Mouse (Mus musculus) olfactory bulb, adult 2 months (tissue): ENCODE results near the gene Fam78b. TPM values are rescaled to one million over a fixed set of nuclear protein-coding genes. Genes with fewer than 3 reads are reported as not detected.

Experiments
- H3K27ac ChIP-seq: fragments of 200-500 bp; 2 replicates; pipeline ENCODE4 v1.5.1; 2012; ENCODE audit warnings: low read depth, low read length; ENCODE audit not compliant: insufficient read depth
- H3K4me1 ChIP-seq: fragments of 200-500 bp; 2 replicates; pipeline ENCODE4 v1.6.1; 2012; ENCODE audit warnings: low read length; ENCODE audit not compliant: control insufficient read depth, insufficient read depth
- H3K4me3 ChIP-seq: fragments of 200-500 bp; 2 replicates; pipeline ENCODE4 v1.5.1; 2012; ENCODE audit warnings: mild to moderate bottlenecking, low read depth, low read length, moderate library complexity; ENCODE audit not compliant: insufficient read depth
- CTCF ChIP-seq: fragments of 200-500 bp; IDR thresholded peaks from 2 replicates; pipeline ENCODE4 v1.5.1; 2012; ENCODE audit warnings: low read depth, mild to moderate bottlenecking, low read length, moderate library complexity; ENCODE audit not compliant: insufficient read depth
- POLR2A ChIP-seq: fragments of 200-500 bp; IDR thresholded peaks from 2 replicates; pipeline ENCODE4 v1.6.1; 2012; ENCODE audit warnings: mild to moderate bottlenecking, low read depth, low read length, moderate library complexity; ENCODE audit not compliant: insufficient read depth
- WGBS: fragments of 180-500 bp; shearing (Covaris S2); methylation state at CpG from one replicate; pipeline ENCODE4 v1.1.7; 2018; 5-methylcytosine and 5-hydroxymethylcytosine counted together
- polyA plus RNA-seq: library from polyadenylated mRNA; stranded (reverse); fragments of >200 nt; gene quantifications from 2 replicates; pipeline ENCODE4 v1.2.4, GENCODE M21; 2012; ENCODE audit warnings: low replicate concordance; ENCODE audit not compliant: missing spikeins, insufficient read depth, insufficient read length

The Fam78b gene
- polyA plus RNA-seq, 1 experiment = not detected

- TF ChIP-seq POLR2A (0 out of 2 replicates have a peak, but pooled peaks have one; percentile 14), CTCF (no peak)
- 1% methylated on average over 30 of the region's 30 CpGs for WGBS
- peak overlapping the region; percentile 80 for H3K4me3 ChIP-seq
- peak overlapping the region; percentile 65 for H3K27ac ChIP-seq
- peaks cover 9% of the 10 kb centered on the region; the same call in 1 of the 2 replicates for H3K4me1 ChIP-seq
Measured at GRCm38 (mm10) chr1:167001844-167002485, 748 bp downstream of the Fam78b start.

DNA sequence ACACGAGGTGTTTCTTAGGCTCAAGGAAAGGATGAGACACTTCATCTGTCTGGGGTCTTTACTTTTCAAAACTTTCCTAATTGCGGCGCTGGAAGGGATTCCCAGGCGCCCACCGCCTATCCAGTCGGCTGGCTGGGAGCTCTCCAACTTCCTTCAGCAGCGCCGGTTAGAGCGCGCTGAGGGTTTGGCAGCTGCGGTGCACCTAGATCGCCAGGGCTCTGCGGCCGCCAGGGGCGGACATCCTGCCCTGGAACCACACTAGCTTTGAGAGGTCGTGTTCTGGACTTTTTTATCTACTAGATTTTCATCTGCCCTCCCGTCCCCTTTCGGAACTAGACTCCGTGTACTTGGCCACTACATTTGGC lies 1.3 kb downstream of the Fam78b start:
- peak overlapping the region; percentile 80 for H3K4me3 ChIP-seq
- peaks cover 9% of the 10 kb centered on the region; the same call in 1 of the 2 replicates for H3K4me1 ChIP-seq
- H3K27ac ChIP-seq = peak overlapping the region; percentile 65; the same call in 1 of the 2 replicates
- no peak for TF ChIP-seq POLR2A
- no peak for TF ChIP-seq CTCF
- WGBS = 1% methylated on average over 19 of the region's 19 CpGs

DNA sequence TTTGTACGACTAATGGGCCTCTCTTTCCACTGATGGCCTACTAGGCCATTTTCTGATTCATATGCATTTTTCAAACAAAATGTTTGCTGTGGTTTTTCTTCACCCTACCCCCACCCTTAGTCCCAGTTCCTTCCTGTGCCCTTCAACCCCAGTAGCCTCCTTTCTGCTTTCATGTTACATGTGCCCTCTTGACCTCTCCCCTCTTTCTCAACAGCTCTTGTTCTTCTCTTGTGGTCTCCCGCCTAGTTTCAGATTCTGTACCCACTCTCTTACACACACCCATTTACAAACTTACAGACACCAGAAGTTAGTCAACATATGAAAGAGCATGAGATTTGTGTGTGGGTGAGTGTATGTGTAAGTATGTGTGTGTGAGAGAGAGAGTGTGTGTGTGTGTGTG lies 3.4 kb downstream of the Fam78b start:
- Histone ChIP-seq H3K27ac (no peak overlapping the region), H3K4me1 (peaks cover 18% of the 10 kb centered on the region), H3K4me3 (no peak overlapping the region)
- TF ChIP-seq POLR2A (no peak), CTCF (no peak)
- 75% methylated on average over 2 of the region's 2 CpGs for WGBS

GRCm38 (mm10) chr1:167007341-167007740 lies 6.1 kb downstream of the Fam78b start:
- Histone ChIP-seq H3K4me1 (peaks cover 32% of the 10 kb centered on the region), H3K27ac (no peak overlapping the region), H3K4me3 (no peak overlapping the region)
- 87% methylated on average over 6 of the region's 6 CpGs for WGBS
- TF ChIP-seq CTCF = no peak
- no peak for TF ChIP-seq POLR2A

DNA sequence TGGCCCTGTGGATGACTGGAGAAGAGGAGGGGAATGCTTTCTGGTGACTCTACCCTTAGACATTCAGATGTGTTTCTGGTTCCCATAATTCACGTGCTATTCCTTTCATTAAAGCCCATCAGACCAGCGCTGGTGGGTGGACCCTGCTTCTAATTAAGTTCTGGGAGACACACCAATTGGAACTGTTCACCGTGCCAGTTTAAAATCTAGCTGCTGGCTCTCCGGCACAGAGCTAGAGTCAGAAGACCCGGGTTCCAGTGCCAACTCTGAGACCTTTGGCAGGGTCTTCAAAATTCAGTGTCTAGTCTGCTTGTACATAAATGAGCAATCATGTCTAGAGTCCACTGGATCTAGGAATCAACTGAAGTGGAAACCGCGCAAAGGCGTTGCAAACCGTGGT lies 9.0 kb downstream of the Fam78b start:
- Histone ChIP-seq H3K4me3 (no peak overlapping the region), H3K27ac (no peak overlapping the region), H3K4me1 (peaks cover 42% of the 10 kb centered on the region)
- WGBS = 54% methylated on average over 9 of the region's 9 CpGs
- TF ChIP-seq POLR2A (no peak), CTCF (no peak)

DNA sequence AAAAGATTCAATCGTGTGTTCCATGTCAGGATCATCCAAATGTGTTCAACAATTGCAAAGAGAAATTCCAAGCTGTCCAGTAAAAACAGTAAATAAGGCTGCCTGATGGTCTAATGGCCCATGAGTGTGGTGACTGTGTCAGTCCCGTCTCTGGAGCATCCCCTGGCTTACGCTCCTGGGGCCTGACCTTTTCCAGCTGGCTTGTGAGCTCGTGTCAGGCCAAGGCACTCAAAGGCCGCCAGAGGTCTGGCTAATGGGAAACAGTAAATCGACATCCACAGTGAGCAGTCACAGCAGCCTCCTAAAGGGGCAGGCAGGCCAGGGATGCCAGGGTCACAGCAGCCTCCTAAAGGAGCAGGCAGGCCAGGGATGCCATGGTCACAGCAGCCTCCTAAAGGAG lies 10.1 kb downstream of the Fam78b start:
- H3K27ac ChIP-seq = no peak overlapping the region
- H3K4me3 ChIP-seq = no peak overlapping the region
- peaks cover 43% of the 10 kb centered on the region for H3K4me1 ChIP-seq
- 63% methylated on average over 6 of the region's 6 CpGs for WGBS
- no peak for TF ChIP-seq CTCF
- no peak for TF ChIP-seq POLR2A

- TF ChIP-seq CTCF = no peak
- TF ChIP-seq POLR2A = no peak
- no peak overlapping the region for H3K27ac ChIP-seq
- 49% methylated on average over 8 of the region's 8 CpGs for WGBS
- peaks cover 44% of the 10 kb centered on the region for H3K4me1 ChIP-seq
- H3K4me3 ChIP-seq = no peak overlapping the region
Measured at GRCm38 (mm10) chr1:167012616-167013015, 11.4 kb downstream of the Fam78b start.

DNA sequence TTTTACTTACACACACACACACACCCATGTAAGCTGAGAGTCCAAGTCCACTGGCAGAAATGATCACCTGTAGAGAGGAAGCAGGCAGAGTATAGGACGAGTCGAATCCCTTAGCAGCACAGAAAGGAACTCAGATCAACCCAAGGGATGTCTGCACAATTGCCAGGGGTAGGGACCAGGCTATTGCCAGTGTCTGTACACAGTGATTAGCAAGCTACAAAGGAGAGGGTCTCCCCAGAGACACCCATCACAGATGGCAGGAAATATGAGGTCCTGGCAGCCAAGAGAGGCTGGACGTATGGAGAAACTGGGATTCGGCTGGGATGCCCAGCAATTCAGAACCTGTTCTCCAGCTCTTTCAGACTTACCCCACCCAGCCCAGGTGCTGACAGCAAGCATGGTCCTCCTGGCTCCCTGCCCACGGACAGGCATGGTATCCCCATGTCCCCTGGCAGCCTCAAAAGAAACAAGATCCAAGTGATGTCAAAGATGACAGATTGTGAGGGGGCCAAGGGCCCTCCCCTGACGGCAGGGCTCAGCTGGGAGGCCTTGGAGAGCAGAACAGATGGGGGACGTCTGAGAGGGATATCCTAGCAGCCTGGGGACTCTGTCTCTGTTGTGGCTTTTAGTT lies 12.1 kb downstream of the Fam78b start:
- no peak overlapping the region for H3K27ac ChIP-seq
- WGBS = 52% methylated on average over 7 of the region's 7 CpGs
- H3K4me3 ChIP-seq = no peak overlapping the region
- H3K4me1 ChIP-seq = peaks cover 43% of the 10 kb centered on the region
- no peak for TF ChIP-seq POLR2A
- no peak for TF ChIP-seq CTCF

DNA sequence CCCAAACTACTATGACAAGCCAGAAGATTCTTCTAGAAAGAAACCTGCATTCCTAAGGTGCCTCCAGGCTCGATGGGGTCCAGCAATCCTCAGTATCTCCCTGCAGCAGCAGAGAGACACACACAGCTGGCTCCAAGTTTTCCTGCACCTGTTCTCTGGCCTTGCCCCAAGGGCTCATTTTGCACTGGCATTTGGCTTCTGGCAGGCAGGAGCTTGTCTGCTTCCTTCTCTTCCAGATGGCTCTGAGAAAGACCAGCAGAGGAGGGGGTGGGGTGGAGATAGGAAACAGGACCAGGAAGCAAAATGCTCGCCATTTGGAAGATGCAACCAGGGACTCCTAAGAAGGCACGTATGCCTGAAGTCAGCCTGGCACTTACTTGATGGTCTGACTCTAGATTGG lies 15.1 kb downstream of the Fam78b start:
- 47% methylated on average over 3 of the region's 3 CpGs for WGBS
- TF ChIP-seq POLR2A (no peak), CTCF (no peak)
- Histone ChIP-seq H3K27ac (no peak overlapping the region), H3K4me1 (peaks cover 26% of the 10 kb centered on the region), H3K4me3 (no peak overlapping the region)

- Histone ChIP-seq H3K27ac (no peak overlapping the region), H3K4me3 (no peak overlapping the region), H3K4me1 (peaks cover 18% of the 10 kb centered on the region)
- 27% methylated on average over 9 of the region's 9 CpGs for WGBS
- TF ChIP-seq POLR2A = no peak
- TF ChIP-seq CTCF = no peak
Measured at GRCm38 (mm10) chr1:167022001-167022424, 20.8 kb downstream of the Fam78b start.
